Mouse (Mus musculus) CH12F3 (cell line): ENCODE measurements at regions not wholly inside any gene's neighbourhood (a gene's known extent, or its start where the extent isn't known, plus 50 kb on each side); places are given as distances from the start of the nearest gene placed in this dataset.

ENCODE experiments used
- in situ Hi-C: fragments of 300-500 bp; cut with MboI; formaldehyde crosslinking; loops from 2 replicates; pipeline ENCODE4 v1.14.3; 2020; ENCODE audit warnings: low sequenced_read_pairs

DNA sequence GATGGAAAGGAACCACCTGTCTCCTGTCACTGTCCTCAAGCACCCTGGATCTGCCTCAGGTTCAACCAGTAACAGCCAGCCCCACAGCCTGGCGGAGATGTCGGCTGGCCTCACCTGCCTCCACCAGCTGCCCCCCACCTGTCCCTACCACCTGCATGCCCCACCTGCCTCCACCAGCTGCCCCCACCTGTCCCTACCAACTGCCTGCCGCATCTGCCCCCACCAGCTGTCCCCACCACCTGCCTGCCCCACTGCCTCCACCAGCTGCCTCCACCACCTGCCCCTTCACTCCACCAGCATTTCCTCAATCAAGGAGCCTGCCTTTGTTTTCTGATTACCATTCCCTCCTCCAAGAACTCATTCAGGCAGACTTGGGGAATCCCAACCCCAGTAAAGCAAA is 68.9 kb upstream of the Smyd2 start:
- in situ Hi-C loops: no loop called here

DNA sequence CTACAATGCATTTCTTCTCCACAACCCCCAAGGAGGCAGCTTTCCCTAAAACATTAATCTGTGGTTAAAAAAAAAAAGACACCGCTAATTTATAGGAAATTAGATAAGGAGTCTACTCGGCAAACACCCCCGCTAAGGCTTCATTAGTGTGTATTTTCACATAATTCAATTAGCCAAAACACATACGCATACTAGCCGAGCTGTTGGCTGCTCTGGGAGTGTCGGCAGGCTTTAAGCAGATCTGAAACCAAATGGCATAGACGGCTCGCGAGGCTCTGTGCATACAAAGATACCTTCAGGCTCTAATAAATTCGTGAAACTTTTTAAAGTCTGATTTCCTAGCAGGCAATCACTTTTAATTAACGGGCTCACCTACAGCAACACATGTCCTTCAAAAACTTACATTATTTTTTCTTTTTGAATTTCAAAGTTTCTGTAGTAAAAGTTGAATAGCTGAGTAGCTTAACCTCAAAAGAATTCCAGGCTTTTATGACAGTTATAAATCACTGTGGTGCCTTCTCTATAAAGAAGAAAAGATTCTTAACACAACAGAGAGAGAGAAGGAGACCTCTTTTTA is 68.0 kb upstream of the Smyd2 start:
- in situ Hi-C loops: no loop called here

DNA sequence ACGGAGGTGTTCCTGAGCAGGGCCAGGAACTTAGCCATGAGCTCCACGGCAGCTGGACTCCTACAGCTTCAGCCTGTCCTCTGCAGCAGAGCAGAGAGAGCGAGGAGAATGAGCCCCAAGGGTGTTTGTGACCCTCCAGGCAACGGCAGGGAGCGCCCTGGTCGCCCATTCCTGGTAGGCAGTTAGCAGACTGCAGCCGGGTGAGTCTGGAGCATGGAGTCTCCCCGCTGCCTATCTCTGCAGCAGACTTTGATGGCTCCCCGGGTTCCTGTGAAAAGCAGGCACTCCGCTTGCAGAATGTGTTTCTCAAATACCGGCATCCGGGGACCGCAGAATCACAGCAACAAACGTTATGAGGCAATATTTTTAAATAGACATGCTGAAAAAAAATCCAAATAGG is 67.2 kb upstream of the Smyd2 start:
- in situ Hi-C loops: no loop called here

DNA sequence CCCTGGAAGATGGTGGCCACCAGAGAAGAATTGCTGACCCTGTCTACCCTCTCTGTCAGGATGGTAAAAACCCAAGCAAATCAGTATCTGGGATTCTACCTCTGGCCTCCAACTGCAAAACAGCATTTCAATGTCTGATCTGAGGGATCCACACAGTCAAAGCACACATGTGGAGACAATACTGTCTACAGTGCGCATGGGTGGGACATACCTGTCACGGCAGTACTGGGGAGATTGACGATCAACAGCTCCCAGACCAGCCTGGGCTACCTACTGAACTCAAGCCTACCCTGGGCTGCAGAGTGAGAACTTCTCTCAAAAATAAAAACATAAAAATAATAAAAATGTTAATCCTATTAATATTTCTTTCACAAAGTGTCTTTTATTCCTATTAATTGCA is 66.7 kb upstream of the Smyd2 start:
- in situ Hi-C loops: no loop called here

DNA sequence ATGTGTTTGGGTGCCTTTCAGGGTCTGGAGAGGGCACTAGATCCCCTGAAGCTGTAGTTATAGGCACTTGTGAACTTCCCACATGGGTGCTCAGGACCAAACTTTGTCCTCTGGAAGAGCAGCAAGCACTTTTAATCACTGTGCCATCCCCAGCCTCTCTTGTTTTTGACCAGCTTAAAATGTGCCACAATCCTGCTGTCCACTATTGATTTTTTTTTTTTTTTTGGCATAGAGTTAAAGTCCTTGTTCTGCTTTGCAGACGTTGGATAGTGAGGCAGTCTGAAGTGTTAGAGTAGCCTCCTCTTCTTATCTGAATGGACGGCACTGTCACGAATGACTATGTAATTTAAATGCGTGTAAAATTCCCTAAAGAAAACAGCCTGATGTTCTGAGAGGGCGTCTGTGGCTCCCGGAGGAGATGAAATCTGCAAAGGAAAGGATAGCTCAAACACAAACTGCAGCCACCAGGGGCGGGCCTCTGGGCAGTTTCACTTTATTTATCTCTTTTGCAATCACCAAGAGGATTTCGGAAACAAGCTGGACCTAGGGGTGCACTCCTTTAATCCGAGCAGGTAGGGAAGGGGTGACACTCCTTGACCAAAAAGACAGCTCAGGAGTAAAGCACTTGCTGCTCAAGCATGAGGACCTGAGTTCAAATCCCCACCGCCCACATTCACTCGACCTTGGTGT is 63.5 kb upstream of the Smyd2 start:
- in situ Hi-C loops: no loop called here

DNA sequence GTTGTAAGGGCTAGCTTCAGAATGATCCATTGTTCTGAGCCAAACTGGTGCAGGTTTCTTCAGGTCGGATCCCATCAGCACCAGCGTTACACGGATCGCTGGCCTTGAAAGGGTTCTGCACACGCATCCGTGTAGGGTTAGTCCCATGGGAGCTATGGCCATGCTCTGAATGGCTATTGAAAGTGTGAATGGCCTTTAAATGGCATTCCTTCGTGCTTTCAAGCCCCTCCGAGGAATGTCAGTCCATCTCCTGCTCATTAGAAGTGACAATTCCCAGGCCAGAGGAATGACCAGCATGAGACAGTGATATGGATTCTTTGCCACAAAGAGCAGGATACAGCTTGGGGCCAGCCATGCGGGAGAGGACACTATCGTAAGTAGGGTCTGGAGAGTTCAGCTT is 56.1 kb upstream of the Smyd2 start:
- in situ Hi-C loops: loop anchor here (10.0 kb wide), 1 partner anchor 103 kb away; no protein-coding TSS in a partner anchor

DNA sequence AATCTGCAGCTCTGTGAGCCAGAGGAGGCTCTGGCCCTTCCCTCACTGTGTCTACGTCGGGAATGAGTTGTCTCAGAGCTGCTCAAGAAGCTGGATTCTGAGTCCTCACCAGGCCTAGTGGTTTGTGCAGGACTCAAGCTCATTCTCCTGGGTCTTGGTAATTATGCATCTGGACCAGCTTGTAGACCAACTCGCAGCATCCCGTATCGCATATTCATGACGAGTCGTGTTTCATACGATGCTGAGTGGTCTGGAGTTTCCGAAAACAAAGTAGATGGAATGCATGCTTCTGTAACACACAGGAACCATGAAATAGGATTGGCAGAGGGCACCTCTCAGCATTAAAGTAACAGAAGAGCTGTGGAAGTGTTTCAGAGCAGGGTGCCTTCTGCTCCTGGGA is 53.5 kb upstream of the Smyd2 start:
- in situ Hi-C loops: loop anchor here (10.0 kb wide), 1 partner anchor 101 kb away; no protein-coding TSS in a partner anchor

DNA sequence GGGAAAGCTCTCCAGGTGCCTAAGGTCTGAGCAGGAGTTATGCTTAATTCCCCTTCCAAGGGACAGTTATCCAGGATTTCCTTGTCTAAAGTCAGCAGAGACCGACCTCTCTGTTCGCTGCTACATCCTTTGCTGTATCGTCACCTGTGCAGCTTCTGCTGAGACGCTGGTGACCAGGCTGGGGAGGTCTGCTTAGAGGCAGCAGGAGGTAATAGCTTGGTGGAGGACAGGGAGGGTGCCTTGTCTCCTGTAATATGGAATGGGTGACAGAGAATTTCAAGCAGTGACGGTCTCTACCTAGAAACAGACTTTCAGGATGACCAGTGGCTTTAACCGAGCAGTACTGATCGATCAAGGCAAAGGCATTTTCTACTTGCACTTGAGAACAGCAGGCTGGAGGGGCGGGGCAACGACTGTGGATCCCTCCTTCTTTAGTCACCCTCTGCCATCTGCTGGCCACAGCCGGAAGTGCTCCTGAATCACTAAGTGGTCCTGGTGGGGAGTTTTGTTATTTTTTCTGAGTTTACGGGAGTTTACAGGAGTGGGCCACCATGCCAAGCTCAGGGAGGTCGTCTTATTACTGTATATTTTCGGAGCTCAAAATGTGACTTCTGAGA is 50.7 kb upstream of the Smyd2 start:
- in situ Hi-C loops: loop anchor here (10.0 kb wide), 1 partner anchor 98 kb away; no protein-coding TSS in a partner anchor
